Mouse (Mus musculus): ENCODE measurements around the gene Taar6.

The Taar6 gene

DNA sequence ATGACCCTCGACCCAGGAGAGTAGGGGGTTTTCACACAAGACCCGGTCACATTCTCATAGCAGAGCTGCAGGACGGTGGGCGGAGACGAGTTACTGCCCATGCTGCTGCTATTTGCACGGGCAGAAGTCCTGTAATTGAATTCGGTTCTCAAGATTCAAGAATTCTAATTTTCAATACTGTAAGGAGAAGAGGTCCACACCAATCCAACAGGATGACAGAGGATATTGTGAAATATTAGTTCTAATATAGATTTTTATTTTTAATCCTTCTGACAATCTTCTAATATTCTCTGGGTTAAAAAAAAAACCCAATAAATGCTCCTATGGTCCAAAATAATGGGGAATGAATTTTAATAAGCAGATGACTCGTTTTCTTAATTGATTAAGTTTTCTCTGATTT is at the start of gene Taar6:
Gene Taar6, minus strand, starts transcription at position 101 of the 400 bp plus-strand sequence.
- DNase-seq (ENCODE audit: low spot score) = no peak

DNA sequence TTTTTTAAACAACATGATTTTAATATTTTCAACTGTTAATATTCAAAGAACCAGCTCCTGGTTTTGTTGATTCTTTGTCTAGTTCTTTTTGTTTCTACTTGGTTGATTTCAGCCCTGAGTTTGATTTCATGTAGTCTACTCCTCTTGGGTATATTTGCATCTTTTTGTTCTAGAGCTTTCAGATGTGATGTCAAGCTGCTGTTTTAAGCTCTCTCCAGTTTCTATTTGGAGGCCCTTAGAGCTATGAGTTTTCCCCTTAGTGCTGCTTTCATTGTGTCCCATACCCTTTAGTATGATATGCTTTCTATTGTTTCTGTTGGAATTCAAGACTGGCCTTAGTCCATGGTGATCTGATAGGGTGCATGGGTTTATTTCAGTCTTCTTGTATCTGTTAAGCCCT is 45.9 kb upstream of the Taar6 start:
- no peak for DNase-seq (ENCODE audit: low spot score)

DNA sequence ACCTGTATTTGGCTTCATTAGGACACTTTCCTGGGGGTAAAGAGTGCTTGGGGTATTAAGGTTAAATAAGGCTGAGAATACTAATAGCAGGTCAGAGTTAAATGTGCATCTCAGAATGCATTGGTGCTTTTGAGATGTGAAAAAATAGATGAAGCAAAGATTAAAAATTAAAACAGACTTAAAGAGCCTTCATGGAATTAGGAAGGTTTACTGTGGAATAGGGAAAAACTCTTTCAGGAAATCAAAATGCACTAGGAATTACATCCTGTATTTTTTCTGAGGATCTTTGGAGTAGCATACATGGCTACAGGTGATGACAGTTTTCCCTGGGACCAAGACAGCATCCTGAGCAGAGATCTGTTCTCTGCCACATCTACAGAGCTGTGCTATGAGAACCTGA is 41.5 kb upstream of the Taar6 start, which contains the start of gene Taar7d:
Gene Taar7d, plus strand, starts transcription at position 301 of the 400 bp plus-strand sequence.
- no peak for DNase-seq (ENCODE audit: low spot score)

DNA sequence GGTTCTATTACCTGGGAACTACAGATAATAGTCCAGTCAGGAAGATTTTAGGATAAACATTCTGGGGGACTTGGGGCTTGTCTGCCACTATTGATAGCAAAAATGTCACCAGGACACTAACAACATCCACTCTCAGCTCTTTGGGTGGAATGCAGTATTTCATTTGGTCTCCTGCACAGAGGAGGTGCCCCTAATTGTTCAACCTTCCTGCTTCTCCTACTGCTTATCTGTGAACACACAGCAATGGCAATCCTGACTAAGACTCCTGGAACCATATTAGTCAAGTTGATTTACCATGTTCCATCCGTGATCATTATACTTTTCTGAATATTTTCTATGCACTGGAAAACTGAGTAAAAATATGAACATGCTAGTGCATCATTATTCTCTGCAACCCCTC is 22.7 kb upstream of the Taar6 start:
- no peak for DNase-seq (ENCODE audit: low spot score)

DNA sequence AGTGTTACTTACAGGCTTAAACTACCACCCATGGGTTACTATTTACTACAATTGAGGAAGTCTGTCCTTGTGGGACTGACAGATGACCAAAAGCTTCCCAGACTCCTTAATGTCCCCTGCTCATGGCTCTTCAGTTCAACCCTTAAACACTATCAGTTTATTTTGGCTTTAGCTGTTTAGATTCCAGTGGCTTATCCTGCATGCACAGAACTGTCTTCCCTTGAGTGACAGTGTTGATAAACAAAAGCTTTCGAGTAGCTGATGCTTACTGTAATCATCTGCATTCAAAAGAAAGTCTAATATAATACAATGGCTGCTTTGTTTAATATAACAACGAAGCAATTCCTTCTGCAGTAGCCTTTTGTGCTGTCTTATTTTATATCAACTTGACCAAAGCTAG is 21.6 kb upstream of the Taar6 start:
- no peak for DNase-seq (ENCODE audit: low spot score)

DNA sequence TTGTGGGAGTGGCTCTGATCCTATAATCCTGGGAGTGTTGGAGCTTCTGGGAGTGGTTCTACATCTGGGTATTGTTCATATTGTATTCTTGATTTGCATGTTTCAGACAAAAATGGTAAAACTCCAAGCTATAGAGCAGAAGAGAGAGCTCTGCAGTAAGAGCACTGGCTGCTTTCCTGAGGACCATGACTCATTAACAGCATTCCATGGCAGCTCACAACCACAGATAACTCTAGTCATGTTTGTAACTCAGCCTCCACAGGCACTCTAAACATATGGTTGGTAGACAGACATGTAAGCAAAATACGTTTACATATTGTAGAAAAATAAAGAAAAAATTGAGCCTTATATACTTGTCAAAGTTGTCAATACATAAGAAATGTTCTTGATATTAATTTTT is 21.0 kb upstream of the Taar6 start:
- no peak for DNase-seq (ENCODE audit: low spot score)

DNA sequence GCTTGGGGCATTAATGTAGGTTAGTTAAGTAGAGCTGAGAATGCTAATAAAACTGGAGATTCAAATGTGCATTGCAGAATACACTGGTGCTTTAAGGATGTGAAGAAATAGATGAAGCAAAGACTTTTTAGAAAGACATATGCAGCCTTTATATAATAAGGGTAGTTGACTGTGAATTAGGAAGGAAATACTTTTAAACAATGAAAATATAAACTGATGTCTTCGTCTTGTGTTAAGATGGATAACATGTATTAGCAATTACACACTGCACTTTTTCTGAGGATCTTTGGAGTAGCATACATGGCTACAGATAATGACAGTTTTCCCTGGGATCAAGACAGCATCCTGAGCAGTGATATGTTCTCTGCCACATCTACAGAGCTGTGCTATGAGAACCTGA is 14.2 kb upstream of the Taar6 start, which contains the start of gene Taar7b:
Gene Taar7b, plus strand, starts transcription at position 301 of the 400 bp plus-strand sequence.
- DNase-seq (ENCODE audit: low spot score) = no peak

DNA sequence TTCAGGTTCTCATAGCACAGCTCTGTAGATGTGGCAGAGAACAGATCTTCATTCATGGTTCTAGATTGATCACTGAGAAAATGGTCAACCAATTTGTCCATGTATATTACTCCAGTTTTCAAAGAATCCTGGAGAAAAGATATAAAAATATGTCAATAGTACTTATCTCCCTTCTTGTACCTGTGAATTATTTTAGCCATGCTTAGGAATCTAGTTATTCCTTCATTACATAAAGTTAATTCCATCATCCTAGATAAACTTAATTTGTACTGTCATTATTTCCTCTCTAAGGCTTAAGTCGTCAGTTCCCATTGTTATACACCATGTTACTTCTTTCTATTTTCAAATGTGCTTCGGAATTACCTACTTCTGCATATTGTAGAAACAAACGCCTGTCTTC is 7.9 kb upstream of the Taar6 start, which contains the start of gene Taar7a:
Gene Taar7a, minus strand, starts transcription at position 101 of the 400 bp plus-strand sequence.
- DNase-seq (ENCODE audit: low spot score) = no peak

DNA sequence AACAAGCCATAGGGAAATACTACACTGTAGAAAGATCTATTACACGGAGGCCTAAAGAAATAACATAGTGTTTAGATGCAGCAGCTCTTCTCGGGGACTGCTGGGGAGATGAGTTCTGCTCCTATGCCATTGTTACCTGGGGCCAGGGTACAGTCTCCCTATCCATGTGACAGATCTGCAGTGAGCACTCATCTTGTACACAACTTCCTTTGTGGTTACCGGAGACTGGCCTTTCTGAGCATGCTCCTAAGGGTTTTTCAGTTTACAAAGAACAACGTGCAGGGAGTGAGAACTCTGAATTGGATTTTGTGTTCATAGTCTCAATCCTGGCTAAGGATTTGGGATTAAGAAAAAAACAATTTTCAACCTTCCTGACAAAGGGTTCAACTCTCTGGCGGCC is 973 bp upstream of the Taar6 start:
- no peak for DNase-seq (ENCODE audit: low spot score)

DNA sequence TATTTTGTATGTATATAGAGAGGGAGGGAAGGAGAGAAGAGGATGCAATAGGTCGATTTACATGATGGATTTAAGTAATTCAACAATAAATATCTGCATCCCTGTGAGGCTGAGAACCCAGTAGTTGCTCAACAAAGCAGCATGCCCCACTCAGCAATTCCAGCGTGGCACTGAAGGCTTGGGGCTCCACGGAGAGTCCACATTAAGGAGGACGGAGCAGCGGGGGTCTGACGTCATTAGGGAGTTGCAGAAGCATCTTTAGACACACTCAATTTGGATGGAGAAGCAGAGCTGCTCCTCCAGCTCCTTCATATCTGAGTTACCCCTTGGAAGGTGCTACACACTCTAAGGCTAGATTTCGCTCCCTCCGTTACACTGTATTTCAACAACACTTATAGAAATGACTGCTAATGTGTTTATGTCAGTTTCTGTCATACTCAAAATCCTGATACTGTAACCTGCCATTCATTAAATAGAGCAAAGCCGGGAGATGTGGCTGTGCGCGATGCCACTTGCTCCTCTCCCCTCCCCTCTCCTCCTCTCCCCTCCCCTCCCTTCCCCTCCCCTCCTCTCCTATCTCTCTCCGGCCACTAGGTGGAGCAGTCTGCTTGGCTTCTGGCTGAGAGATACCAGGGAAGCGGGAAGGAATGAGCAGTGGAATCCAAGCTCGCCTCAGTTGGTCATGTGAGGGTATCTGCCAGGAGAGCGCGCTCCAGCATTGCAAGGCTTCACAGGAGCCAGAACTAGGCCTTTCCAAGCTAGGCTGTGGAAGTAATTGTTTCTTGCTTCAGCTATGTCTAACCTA is 6.3 kb downstream of the Taar6 start:
- DNase-seq (ENCODE audit: low spot score) = peak; percentile 58

DNA sequence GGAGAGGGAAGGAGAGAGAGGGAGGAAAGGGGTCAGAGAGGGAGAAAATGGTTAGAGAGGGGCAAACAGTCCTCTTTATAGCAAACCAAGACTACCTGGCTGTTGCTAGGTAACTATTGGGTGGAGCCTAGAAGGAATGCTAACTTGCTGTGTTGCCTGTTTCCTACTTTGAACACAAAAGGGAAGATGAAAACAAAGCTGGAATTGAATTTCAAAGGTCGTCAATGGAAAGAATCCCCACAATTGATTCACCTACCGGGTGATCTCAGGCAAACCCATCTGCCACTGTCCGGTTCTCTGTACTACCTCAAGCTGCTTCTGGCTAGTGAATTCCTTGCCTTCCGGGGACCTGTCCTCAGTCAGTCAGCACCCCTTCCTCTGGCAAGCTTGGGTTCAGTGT is 7.5 kb downstream of the Taar6 start:
- DNase-seq (ENCODE audit: low spot score) = no peak

DNA sequence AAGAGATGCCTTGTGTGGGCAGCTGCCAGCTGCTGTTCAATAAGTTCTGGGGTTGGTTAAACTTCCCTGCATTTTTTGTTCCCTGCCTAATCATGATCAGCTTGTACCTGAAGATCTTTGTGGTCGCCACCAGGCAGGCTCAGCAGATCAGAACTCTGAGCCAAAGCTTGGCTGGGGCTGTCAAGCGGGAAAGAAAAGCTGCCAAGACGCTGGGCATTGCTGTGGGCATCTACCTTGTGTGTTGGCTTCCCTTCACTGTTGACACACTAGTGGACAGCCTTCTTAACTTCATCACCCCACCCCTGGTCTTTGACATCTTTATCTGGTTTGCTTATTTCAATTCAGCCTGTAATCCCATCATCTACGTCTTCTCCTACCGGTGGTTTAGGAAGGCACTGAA is 14.2 kb downstream of the Taar6 start:
- DNase-seq (ENCODE audit: low spot score) = no peak

DNA sequence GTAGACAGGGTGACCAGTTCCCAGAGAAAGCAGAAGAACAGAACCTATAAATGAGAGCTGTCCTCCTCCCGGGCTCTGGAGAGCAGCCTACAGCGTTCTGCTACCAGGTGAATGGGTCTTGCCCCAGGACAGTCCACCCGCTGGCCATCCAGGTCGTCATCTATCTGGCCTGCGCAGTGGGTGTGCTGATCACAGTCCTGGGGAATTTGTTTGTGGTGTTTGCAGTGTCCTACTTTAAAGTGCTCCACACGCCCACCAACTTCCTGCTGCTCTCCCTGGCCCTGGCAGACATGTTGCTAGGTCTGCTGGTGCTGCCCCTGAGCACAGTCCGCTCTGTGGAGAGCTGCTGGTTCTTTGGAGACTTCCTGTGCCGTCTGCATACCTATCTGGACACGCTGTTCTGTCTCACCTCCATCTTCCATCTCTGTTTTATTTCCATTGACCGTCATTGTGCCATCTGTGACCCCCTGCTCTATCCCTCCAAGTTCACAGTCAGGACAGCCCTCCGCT is 14.7 kb downstream of the Taar6 start, which contains the start of gene Taar5:
Gene Taar5, plus strand, starts transcription at position 51 of the 510 bp plus-strand sequence.
- DNase-seq (ENCODE audit: low spot score) = no peak

DNA sequence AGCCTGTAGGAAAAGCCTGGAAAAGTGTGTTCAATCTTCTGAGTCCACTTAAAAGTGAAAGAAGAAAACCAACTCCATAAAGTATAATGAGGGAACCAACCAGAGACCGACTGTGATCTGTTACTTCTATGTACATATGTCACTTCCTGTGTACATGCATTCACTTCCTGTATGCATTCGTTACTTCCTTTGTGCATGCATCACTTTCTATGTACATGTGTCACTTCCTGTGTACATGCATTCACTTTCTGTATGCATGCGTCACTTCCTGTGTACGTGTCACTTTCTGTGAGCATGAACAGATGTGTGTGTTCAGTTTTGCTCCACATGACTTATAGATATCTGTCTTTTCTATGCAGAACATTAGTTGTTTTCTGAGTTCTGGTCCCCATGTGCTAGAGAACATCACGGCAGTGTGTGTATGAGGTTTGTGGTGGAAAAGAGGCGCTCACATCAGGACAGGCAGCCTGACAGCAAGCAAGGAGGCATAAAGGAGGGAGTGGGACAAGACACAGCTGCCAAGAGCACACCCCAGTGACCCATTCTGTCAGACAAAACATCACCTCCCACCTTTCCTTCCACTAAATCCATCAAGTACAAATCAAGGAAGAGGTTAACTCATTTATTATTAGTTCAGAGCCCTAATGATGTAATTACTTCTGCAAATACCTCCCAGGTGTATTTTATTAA is 20.4 kb downstream of the Taar6 start:
- DNase-seq (ENCODE audit: low spot score) = no peak

DNA sequence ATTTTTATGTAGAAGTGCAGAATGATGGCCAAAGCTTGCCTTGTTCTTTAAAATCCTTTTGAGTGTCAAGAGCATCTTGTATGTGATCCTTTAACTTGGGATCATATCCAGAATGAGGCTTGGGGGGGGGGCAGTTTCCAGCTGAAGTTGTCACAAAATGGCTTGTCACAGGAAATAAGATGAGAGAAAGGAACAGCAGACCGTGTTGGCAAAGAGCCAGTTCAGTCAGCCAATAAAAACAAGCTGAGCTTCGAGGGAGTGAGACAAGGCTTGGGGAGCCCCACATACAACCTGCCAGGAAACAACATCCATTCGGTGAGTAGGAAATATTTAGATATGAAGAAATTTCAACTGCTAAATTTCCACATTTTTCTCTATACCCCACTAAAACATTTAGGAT is 22.0 kb downstream of the Taar6 start:
- DNase-seq (ENCODE audit: low spot score) = no peak

DNA sequence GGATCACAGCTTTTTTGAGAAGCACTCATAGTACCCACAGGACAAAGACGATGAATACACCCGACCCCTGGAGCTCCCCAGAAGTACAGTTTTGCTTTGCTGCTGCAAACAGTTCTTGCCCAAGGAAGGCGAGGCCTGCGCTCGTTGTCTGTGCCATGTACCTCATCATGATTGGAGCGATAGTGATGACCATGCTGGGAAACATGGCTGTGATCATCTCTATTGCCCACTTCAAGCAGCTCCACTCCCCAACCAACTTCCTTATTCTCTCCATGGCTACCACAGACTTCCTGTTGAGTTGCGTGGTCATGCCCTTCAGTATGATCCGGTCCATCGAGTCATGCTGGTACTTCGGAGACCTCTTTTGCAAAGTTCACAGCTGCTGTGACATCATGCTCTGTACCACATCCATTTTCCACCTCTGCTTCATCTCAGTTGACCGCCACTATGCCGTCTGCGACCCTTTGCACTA is 25.0 kb downstream of the Taar6 start, which contains the start of gene Taar4:
Gene Taar4, plus strand, starts transcription at position 51 of the 472 bp plus-strand sequence.
- no peak for DNase-seq (ENCODE audit: low spot score)

DNA sequence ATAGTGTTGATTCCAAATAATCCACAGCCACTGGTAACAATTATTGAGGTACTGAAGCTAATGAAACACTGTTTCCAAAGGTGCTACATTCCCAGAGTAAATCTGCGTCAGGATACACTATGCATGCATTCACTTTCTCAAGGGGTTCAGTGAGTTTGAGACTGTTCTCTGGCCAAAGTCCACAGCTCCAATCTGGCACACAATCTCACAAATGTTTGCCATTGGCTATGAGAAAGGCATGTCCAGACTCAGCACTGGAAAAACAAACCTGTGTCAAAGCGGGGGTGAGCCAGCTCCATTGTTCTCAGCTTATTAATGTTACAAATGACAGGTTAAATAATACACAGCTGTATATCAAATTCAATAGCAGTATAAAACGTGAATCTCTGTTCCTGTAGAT is 26.4 kb downstream of the Taar6 start:
- no peak for DNase-seq (ENCODE audit: low spot score)

DNA sequence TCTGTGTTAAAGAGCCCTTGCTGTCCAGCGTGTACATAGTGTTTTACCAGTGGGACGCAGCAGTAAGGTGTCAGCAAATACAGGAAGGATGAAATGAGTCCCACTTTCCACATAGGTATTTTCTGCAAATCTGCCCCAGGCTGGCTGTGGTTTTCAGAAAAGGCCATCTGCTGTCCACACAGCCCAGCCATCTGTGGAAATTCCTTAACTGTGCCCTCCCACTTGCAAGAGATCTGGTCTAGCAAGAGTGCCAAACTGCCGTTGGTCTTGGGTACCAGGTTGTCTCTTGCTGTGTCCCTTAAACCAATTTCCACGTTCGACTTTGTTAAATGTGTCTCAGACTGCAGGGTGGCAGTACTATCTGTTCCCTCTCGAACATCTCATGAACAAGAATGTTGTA is 33.7 kb downstream of the Taar6 start:
- no peak for DNase-seq (ENCODE audit: low spot score)

DNA sequence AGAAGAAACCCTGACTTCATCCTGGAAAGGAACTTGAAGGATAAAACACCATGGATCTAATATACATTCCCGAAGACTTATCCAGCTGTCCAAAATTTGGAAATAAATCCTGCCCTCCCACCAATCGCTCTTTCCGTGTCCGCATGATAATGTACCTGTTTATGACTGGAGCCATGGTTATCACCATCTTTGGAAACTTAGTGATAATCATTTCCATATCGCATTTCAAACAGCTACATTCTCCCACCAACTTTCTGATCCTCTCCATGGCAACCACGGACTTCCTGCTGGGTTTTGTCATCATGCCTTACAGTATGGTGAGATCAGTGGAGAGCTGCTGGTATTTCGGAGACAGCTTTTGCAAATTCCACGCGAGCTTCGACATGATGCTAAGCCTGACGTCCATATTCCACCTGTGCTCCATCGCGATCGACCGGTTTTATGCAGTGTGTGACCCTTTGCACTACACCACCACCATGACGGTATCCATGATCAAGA is 35.9 kb downstream of the Taar6 start, which contains the start of gene Taar3:
Gene Taar3, plus strand, starts transcription at position 51 of the 498 bp plus-strand sequence.
- DNase-seq (ENCODE audit: low spot score) = no peak

DNA sequence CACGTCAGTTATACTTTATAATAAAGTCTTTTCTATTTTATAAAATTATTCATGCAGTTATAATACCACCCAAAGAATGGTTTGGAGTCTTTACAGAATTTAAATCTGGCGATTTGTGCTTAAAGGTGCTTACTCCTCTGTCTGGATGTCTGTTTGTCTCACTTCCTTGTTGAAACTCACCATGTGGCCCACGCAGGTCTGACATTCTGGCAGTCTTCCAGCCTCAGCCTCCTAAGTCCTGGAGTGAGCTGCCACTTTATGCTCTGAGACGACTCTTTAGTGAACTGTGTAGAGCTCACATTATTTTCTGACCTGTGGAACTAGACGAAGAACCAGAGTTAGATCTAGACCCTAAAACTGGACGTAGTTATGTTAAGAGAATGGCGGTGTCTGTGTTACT is 37.4 kb downstream of the Taar6 start:
- no peak for DNase-seq (ENCODE audit: low spot score)

DNA sequence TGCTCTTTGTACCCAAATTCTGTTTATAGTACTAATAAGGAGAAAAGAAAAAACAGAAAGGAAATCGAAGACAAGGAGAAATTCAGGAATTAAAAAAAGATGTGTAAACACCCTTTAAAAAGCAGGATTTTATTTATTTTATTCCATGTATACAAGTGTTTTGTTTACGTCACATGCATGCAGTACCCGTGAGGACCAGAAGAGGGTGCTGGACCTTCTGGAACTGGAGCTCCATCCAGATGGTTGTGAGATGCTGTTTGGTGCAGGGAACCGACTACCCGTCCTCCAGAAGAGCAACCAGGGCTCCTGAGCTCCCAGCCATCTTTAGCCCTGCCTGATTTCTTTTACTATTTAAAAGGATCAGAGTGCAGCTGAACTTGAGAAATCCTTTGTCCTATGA is 43.0 kb downstream of the Taar6 start:
- peak; percentile 22 for DNase-seq (ENCODE audit: low spot score)

DNA sequence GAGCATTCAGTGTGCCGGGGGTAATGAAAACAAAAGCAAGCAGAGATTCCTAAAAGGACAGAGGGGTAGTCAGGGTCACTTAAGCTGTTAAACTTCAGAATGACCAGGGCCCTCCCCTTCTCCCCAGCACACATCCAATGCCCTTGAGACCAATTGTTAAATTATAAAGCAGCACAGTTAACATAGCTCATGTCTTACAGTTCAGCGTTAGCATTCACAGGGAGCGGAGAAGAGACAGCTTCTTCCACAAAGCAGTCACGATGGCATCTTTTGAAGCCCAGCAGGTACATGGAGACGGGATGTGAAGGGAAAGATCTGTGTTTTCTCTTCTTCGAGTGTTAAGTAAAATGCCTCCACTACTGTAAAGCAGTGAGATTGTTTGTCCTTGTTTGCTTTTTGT is 47.1 kb downstream of the Taar6 start, which contains the start of gene Taar2:
Gene Taar2, plus strand, starts transcription at position 261 of the 400 bp plus-strand sequence.
- no peak for DNase-seq (ENCODE audit: low spot score)
